8 mouse cellular contexts compared by ENCODE assay signal in genomic region chr7:126585717-126586116, GRCm38 (mm10). TPM values are rescaled to one million over a fixed set of nuclear protein-coding genes. Genes with fewer than 3 reads are reported as not detected.
A peak's percentile ranks its signal among the peaks of the same experiment; 100 is the strongest.
DNase-seq lines count a peak whose midpoint lies in the region; ATAC-seq lines count a peak whose summit lies in the region.

TSS of gene Cln3 (minus strand) at chr7:126585817.

- H3K4me3 ChIP-seq in kidney, embryonic 15.5 days (replicated peaks) = no peak within 1 kb of the TSS
- H3K4me3 ChIP-seq in midbrain, embryonic 16.5 days (ENCODE audit: low read depth, low read length) = no peak within 1 kb of the TSS

- H3K27me3 ChIP-seq in kidney, embryonic 15.5 days = peaks cover 10% of the 10 kb centered on the region
- no peaks in the 10 kb centered on the region; the same call in 1 of the 2 replicates for H3K27me3 ChIP-seq in midbrain, embryonic 16.5 days (ENCODE audit: control insufficient read depth, insufficient read depth, low read depth, low read length)

- peaks cover 23% of the 10 kb centered on the region for H3K4me1 ChIP-seq in kidney, embryonic 15.5 days
- H3K4me1 ChIP-seq in midbrain, embryonic 16.5 days (ENCODE audit: control insufficient read depth, insufficient read depth, low read length) = peaks cover 14% of the 10 kb centered on the region

- no peak within 1 kb of the TSS for H3K4me2 ChIP-seq in kidney, embryonic 15.5 days
- H3K4me2 ChIP-seq in midbrain, embryonic 16.5 days (ENCODE audit: low read length) = no peak within 1 kb of the TSS

- WGBS in kidney, embryonic 15.5 days = 75% methylated on average over 6 of the region's 6 CpGs
- WGBS in midbrain, embryonic 16.5 days = 80% methylated on average over 6 of the region's 6 CpGs

- ATAC-seq in kidney, embryonic 15.5 days (replicated peaks; ENCODE audit: low FRiP score) = no peak
- 0 out of 2 replicates have a peak, but pooled peaks have one; percentile 11 for ATAC-seq in granulocyte monocyte progenitor cell, adult 5-6 weeks (replicated peaks; ENCODE audit: poor library complexity, severe bottlenecking)
- ATAC-seq in midbrain, embryonic 16.5 days = no peak

- no peak within 1 kb of the TSS for H3K9ac ChIP-seq in kidney, embryonic 15.5 days
- H3K9ac ChIP-seq in midbrain, embryonic 16.5 days (ENCODE audit: low read depth, low read length) = no peak within 1 kb of the TSS

- DNase-seq in kidney, postnatal 36 days = no peak
- DNase-seq in adrenal gland, postnatal 10 days = no peak
- no peak for DNase-seq in layer of hippocampus, postnatal 25 days (ENCODE audit: extremely low spot score in 1 of 2, low spot score in 1 of 2)
- no peak for DNase-seq in urinary bladder, postnatal 10 days (ENCODE audit: low spot score)
- DNase-seq in frontal cortex, postnatal 14 days (ENCODE audit: low spot score in 2 of 2) = no peak

- no peaks in the 10 kb centered on the region for H3K36me3 ChIP-seq in kidney, embryonic 15.5 days
- no peaks in the 10 kb centered on the region for H3K36me3 ChIP-seq in midbrain, embryonic 16.5 days (ENCODE audit: control insufficient read depth, insufficient read depth, low read length)

- no peaks in the 10 kb centered on the region for H3K9me3 ChIP-seq in kidney, embryonic 15.5 days (replicated peaks)
- H3K9me3 ChIP-seq in midbrain, embryonic 16.5 days (replicated peaks; ENCODE audit: control insufficient read depth, low read length, poor library complexity, severe bottlenecking) = no peaks in the 10 kb centered on the region

- H3K27ac ChIP-seq in kidney, embryonic 15.5 days = no peak within 1 kb of the TSS
- H3K27ac ChIP-seq in midbrain, embryonic 16.5 days (ENCODE audit: low read length) = no peak within 1 kb of the TSS

RNA-seq across cellular contexts. Expression of gene Cln3, which starts in this region (rescaled TPM):
- polyA plus RNA-seq in kidney, embryonic 15.5 days (2015; fragmentation: Nextera tagmentation; extraction: Ambion mirVana) = 36.0 and 38.8 TPM in 2 replicates
- 10 to 100 TPM; 26.1 to 36.1 TPM for total RNA-seq in adrenal gland, postnatal 10 days (2021)
- 37.7 and 61.7 TPM in 2 replicates for total RNA-seq in granulocyte monocyte progenitor cell, adult 5-6 weeks (2014; fragmentation: Nextera tagmentation)
- total RNA-seq in granulocyte monocyte progenitor cell, adult 5-6 weeks (2017) = 9.6 and 16.3 TPM in 2 replicates
- 10 to 100 TPM; 30.3 to 37.4 TPM for total RNA-seq in layer of hippocampus, postnatal 25 days (2021)
- 36.4 and 37.7 TPM in 2 replicates for polyA plus RNA-seq in midbrain, embryonic 16.5 days (2015; fragmentation: Nextera tagmentation; extraction: Ambion mirVana)
